ENCODE assay signal across 14 mouse cellular contexts in the genomic region with DNA sequence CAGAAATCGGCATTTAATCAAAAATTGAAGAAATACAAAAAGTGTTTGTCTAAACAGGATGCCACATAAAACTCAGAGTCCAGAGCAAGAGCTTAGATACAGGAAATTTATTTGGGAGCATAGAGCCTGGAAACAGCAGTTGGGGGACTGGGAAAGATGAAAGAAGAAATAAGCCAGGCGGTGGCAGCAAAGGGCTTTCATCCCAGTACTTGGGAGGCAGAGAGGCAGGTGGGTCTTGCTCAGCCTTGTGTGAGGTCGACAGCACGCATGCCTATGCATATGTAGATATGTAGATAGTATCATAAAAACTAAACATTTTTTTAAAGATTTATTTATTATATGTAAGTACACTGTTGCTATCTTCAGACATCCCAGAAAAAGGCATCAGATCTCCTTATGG. TPM values are rescaled to one million over a fixed set of nuclear protein-coding genes. Genes with fewer than 3 reads are reported as not detected.
A peak's percentile ranks its signal among the peaks of the same experiment; 100 is the strongest.
DNase-seq lines count a peak whose midpoint lies in the region; TF ChIP-seq lines count a peak whose summit lies in the region.
"Had no signal": no experiment of that assay in that cellular context is flagged by ENCODE, and none has a peak within 500 bp of the region (broad histone marks: within the 10 kb centered on the region; RNA-seq: fewer than 3 reads in every experiment).

No protein-coding gene starts in this region.

- H3K36me3 ChIP-seq in thymus, adult 2 months (ENCODE audit: control insufficient read depth, insufficient read depth, low read length) = no peaks in the 10 kb centered on the region

- no peaks in the 10 kb centered on the region for H3K4me1 ChIP-seq in cerebellum, adult 2 months (ENCODE audit: control insufficient read depth, insufficient read depth, low read length)
- H3K4me1 ChIP-seq in thymus, adult 2 months (replicated peaks; ENCODE audit: control insufficient read depth, insufficient read depth, low read length) = peaks cover 5% of the 10 kb centered on the region; the same call in 1 of the 2 replicates
- H3K4me1 ChIP-seq: limb, embryonic 12.5 days; midbrain, embryonic 10.5 days had no signal

- no peak overlapping the region for H3K4me3 ChIP-seq in layer of hippocampus, adult 2 months
- H3K4me3 ChIP-seq in cerebellum, adult 2 months (replicated peaks; ENCODE audit: insufficient read depth, low read depth, low read length) = no peak overlapping the region
- no peak overlapping the region for H3K4me3 ChIP-seq in thymus, adult 2 months (ENCODE audit: control insufficient read depth, insufficient read depth, low read length)
- H3K4me3 ChIP-seq: limb, embryonic 12.5 days; midbrain, embryonic 10.5 days; neural tube, embryonic 13.5 days had no signal

- 57% methylated on average over 4 of the region's 4 CpGs for WGBS in cerebellum, adult 2 months
- 53% methylated on average over 4 of the region's 4 CpGs for WGBS in thymus, adult 2 months

- peak; percentile 70 for TF ChIP-seq CTCF in layer of hippocampus, adult 2 months (conservative IDR thresholded peaks at IDR 0.05)
- TF ChIP-seq CTCF in cerebellum, adult 2 months (IDR thresholded peaks at IDR 0.05; ENCODE audit: borderline replicate concordance, insufficient read depth, low read depth, low read length) = no peak
- no peak for TF ChIP-seq CTCF in thymus, adult 2 months (IDR thresholded peaks at IDR 0.05; ENCODE audit: borderline replicate concordance, control insufficient read depth, extremely low read depth, insufficient read depth, low read length, poor library complexity)

- DNase-seq in embryo, embryonic 10.5 days (ENCODE audit: low spot score) = peak; percentile 29
- no peak for DNase-seq in embryo, embryonic 10 days (ENCODE audit: low spot score)
- peak in 1 of 2 experiments; percentile 34 for DNase-seq in layer of hippocampus, adult 2 months (ENCODE audit: low spot score in 2 of 2)
- no peak for DNase-seq in layer of hippocampus, adult 8-10 months (ENCODE audit: low spot score in 2 of 2)
- peak; percentile 28 for DNase-seq in 416B (ENCODE audit: low read depth)
- DNase-seq in brain, adult 2 months (ENCODE audit: low read depth, low spot score) = peak; percentile 43
- no peak for DNase-seq in cerebellum, adult 2 months
- DNase-seq in thymus, adult 2 months = no peak
- DNase-seq: cerebellum, adult 11-12 months had no signal

- H3K27me3 ChIP-seq in cerebellum, adult 2 months (ENCODE audit: control insufficient read depth, insufficient read depth, low read length) = no peaks in the 10 kb centered on the region
- no peaks in the 10 kb centered on the region; the same call in 1 of the 2 replicates for H3K27me3 ChIP-seq in thymus, adult 2 months (ENCODE audit: control insufficient read depth, insufficient read depth, low read length)
- H3K27me3 ChIP-seq: limb, embryonic 12.5 days; neural tube, embryonic 13.5 days had no signal

- TF ChIP-seq POLR2A in cerebellum, adult 2 months (IDR thresholded peaks at IDR 0.05; ENCODE audit: borderline replicate concordance, insufficient read depth, low read length) = no peak
- no peak for TF ChIP-seq POLR2A in thymus, adult 2 months (IDR thresholded peaks at IDR 0.05; ENCODE audit: control insufficient read depth, extremely low read depth, insufficient read depth, low read length, poor library complexity)

- H3K27ac ChIP-seq in layer of hippocampus, adult 2 months = no peak overlapping the region
- no peak overlapping the region for H3K27ac ChIP-seq in cerebellum, adult 2 months (ENCODE audit: insufficient read depth, low read length)
- no peak overlapping the region for H3K27ac ChIP-seq in thymus, adult 2 months (ENCODE audit: control insufficient read depth, insufficient read depth, low read length)
- H3K27ac ChIP-seq: limb, embryonic 12.5 days; midbrain, embryonic 10.5 days; neural tube, embryonic 13.5 days had no signal

RNA-seq across cellular contexts. Expression of a gene that starts 7.0 kb away (rescaled TPM):
- total RNA-seq in layer of hippocampus, adult 2 months (2021) = 10 to 100 TPM; 14.3 to 16.8 TPM
- total RNA-seq in layer of hippocampus, adult 8-10 months (2022) = 10 to 100 TPM; 15.7 to 19.7 (median 18.4) TPM
- polyA plus RNA-seq in cerebellum, adult 2 months (2012; rRNA removed) = 22.4 and 22.6 TPM in 2 replicates
- polyA plus RNA-seq in thymus, adult 2 months (2012; rRNA removed) = 49.9 and 57.1 TPM in 2 replicates

RNA-seq across cellular contexts. Expression of a gene that starts 41.2 kb away (rescaled TPM):
- not detected for total RNA-seq in layer of hippocampus, adult 2 months (2021)
- not detected for total RNA-seq in layer of hippocampus, adult 8-10 months (2022)
- 6.0 and 7.1 TPM in 2 replicates for polyA plus RNA-seq in cerebellum, adult 2 months (2012; rRNA removed)
- not detected in 2 replicates for polyA plus RNA-seq in thymus, adult 2 months (2012; rRNA removed)
- polyA plus RNA-seq: activated CD4-positive, CD25-positive, alpha-beta regulatory T cell, adult 4 months; heart, embryonic 16.5 days; limb, embryonic 12.5 days; midbrain, embryonic 10.5 days; neural tube, embryonic 13.5 days had no signal

RNA-seq across cellular contexts. Expression of a gene that starts 49.0 kb away (rescaled TPM):
- total RNA-seq in layer of hippocampus, adult 2 months (2021) = 10 to 100 TPM; 31.4 to 36.3 TPM
- 10 to 100 TPM; 30.9 to 38.3 (median 34.4) TPM for total RNA-seq in layer of hippocampus, adult 8-10 months (2022)
- 38.3 and 50.1 TPM in 2 replicates for polyA plus RNA-seq in cerebellum, adult 2 months (2012; rRNA removed)
- 5.2 and 5.3 TPM in 2 replicates for polyA plus RNA-seq in thymus, adult 2 months (2012; rRNA removed)

Comparison
In these comparisons a context has a peak if more than half of its experiments do, and no peak if none do; other contexts are left out.
1. DNase-seq: peak in embryo, embryonic 10.5 days (single experiment), 416B (single experiment) and brain, adult 2 months (single experiment); none in embryo, embryonic 10 days (single experiment), layer of hippocampus, adult 8-10 months (0 of 2), cerebellum, adult 2 months (0 of 2) and thymus, adult 2 months (single experiment).